Mouse (Mus musculus) kidney, adult 18-20 months (tissue): ENCODE measurements around the gene Atg13.

ENCODE experiments used
- DNase-seq: peaks from one replicate; pipeline ENCODE4 v3.0.0; 2021

Atg13 gene

GRCm38 (mm10) chr2:91689452-91689851, 20.9 kb downstream of the Atg13 start:
- DNase-seq, result no peak

DNA sequence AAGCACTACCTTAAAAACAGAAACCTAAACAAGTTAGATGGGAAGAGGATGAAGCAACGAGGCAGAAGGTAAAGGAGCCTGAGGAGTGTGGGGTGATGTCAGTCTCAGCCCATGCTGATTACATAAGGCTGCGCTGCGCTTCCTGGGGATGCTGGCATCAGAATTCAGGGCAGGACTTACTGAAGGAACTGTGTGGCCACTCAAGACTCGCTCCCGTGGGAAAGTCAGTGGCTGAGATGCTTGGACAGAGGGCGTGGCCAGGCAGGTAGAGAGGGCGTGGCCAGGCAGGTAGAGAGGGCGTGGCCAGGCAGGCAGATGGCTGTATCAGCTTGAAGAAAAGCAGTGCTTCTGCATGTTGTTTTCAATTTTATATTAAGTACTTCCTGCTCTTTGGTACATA, 26.5 kb downstream of the Atg13 start:
- no peak for DNase-seq

GRCm38 (mm10) chr2:91682850-91683249, 27.5 kb downstream of the Atg13 start:
- DNase-seq, result no peak

DNA sequence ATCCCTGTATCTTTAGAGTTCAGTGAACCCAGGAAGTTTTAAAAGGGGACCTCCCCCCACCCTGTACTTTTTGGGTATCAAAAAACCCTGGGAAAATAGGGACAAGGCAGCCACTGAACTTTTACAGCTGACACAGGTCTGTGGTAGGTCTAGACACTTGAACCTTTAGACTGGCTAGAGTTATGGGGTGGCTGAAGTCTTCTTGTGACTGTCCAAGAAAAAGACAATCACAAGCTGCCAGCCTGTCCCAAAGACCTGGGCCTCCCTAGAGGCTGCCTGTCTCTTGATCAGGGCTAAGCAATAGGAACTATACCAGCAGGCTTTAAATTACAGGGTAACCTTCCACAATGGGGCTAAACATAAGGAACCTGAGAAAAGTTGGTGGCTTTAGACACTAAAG, 33.4 kb downstream of the Atg13 start:
- DNase-seq, result no peak

DNA sequence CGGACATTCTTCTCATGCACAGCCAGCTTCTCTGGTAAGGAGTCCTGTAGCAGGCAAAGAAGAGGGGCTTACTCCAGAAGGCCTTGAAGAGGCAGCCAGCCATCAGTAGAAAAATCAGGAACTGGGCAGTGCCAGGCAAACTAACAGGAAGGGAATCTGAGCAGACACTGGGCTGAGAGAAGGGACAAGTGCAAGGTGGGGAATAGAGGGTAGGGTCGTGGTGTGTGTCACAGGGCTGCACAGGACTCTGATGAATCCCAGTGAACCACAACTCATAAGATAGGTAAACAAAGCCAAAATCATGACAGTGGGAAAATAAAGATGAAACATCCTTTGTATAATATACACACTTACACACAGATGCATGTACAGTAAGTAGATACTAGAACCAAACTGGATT, 34.0 kb downstream of the Atg13 start:
- DNase-seq, result no peak

DNA sequence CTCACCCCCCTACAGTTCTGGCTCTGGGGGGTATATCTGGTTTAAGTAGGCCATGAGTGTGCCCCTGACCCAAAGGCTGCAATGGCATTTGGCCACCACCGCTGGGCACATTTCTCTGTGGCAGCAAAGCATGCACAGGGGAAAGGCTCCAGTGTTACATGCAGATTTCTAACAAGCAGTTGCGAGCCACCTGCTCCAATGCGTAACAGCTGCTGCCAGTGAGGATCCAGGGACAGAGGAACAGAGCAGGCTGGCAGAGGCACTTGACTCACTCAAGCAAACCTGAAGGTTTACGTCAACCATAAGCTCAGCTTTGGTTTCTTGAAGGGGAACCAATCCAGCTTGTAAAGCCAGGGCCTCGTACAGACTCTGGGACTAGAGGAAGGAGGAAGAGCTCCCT, 35.5 kb downstream of the Atg13 start:
- no peak for DNase-seq

GRCm38 (mm10) chr2:91673587-91673986, 36.8 kb downstream of the Atg13 start:
- DNase-seq, result no peak

DNA sequence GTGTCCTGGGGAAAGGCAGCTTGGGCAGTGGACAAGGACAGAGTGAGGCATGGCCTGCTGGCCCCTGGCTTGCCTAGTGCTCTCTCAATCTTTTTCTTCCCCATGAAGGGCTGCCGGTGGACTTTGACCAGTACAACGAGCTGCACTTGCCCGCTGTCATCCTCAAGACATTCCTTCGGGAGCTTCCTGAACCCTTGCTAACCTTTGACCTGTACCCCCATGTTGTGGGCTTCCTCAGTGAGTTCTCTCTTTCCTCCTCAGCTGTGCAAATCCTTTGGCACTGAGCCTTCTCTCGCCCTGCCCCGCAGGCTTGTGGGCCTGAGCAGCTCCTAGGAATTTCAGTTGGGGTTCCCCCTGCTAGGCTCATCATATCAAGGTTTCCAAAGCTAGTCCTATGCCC, 40.3 kb downstream of the Atg13 start:
- DNase-seq, result peak; percentile 61

DNA sequence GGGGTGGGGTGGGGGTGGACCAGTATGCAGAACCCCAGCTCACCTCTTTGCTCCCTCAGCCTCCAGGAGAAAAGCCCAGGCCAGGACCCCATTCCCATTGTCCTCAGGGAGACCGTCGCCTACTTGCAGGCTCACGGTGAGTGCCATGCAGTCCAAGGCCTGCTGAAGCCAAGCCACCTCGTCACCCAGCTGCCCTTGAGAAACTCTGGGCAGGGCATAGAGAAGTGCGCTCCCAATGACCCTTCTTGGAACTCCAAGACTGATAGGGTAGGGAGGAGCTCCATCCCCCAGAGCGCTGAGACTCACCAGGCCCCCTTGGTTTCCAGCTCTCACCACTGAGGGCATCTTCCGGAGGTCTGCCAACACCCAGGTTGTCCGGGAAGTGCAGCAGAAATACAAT, 41.0 kb downstream of the Atg13 start:
- DNase-seq, result no peak

DNA sequence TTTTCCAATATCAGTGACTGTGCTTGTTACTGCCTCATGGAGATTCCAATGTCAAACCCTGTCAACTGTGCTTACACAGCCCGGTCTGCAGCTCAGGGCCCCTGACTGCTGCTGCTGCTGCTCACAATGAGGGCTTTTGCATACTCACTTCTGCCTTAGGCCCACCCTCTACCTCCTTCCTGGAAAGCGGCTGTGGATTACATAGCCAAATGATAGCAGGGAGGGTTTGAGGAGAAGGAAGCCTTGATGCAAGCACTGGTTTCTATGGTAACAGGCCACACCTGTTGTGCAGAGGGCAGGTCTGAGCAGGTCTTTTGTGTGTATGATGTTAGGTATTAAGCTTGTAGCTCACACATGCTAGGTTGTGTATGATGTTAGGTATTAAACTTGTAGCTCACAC, 42.6 kb downstream of the Atg13 start:
- no peak for DNase-seq

DNA sequence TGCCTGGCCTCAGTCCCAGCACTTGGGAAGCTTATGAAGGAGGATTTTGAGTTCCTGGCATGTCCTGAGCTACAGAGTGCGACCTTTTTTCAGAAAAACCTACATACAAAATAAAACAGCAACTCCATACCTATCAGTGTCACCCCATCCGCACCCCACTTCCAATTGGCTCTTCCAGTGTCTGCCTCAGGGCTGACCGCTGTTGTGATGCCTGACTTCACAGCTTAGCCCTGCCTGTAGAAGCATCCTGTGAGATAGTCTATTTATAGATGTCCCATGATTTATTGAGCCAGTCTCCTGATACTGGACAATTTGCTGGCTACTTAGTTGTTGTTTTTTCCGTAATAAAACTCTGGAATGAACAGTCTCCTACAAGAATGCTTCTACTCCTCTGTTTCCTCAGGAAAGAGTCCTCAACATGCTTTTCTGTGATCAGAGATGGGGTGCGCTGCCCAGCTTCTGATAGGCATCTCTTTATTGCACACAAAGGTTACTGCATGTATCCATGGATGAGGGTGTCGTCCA, 43.9 kb downstream of the Atg13 start:
- DNase-seq, result no peak

DNA sequence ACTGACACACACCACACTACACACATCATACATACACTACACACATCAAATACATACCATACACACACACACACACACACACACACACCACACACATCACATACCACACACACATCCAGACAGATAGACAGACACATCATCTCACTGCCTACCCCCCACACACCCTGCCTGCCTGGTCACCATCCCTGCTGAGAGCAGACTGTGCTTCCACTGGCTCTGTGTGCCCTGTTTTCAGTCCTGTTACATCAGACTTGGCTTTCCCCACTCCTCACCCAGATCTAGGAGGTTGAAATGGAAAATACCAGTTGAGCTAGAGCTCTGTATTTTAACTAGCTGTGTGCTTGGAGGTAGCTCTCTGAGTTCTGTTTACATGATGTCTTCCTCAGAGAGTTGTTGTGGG, 45.6 kb downstream of the Atg13 start:
- DNase-seq, result no peak

DNA sequence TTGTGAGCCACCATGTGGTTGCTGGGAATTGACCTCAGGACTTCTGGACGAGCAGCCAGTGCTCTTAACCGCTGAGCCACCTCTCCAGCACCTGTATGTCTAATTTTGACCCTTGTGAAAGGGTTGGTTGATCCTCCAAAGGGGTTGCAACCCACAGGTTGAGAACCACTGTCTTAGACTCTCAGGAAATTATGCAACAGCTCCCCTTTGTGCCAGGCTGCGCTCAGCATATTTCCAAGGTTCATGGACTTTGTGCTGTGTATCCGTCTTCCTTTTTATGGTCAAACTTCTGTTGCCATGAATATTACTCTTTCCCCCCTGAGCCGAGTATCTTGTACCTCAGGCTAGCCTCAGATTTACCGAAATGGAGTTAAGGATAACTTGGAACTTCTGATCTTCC, 49.4 kb downstream of the Atg13 start:
- peak; percentile 59 for DNase-seq

- no peak for DNase-seq
Measured at GRCm38 (mm10) chr2:91659657-91660056, 50.7 kb downstream of the Atg13 start.

GRCm38 (mm10) chr2:91656774-91657173, 53.6 kb downstream of the Atg13 start:
- peak; percentile 52 for DNase-seq

GRCm38 (mm10) chr2:91655827-91656226, 54.5 kb downstream of the Atg13 start:
- no peak for DNase-seq

- DNase-seq, result no peak
Measured at GRCm38 (mm10) chr2:91655388-91655787, 55.0 kb downstream of the Atg13 start.

DNA sequence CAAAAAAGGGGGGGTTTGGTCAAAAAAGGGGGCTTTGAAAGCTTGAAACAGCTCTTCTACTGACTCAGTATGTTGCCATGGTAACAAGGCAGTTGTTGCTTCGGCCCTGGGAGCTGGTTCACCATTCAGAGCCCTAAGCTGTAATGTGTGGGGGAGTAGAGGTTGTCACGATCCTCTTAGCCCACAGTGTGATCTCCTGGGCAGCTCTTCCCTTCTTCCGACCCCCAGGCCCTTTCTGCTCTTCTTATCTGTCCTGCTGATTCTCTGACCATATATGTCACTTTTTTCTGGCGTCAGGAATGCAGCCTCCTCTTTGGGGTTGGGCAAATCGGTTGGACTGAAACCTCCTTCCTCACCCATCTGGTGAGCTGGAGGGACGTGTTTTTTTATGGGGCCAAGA, 57.5 kb downstream of the Atg13 start:
- no peak for DNase-seq

GRCm38 (mm10) chr2:91651458-91652258, 58.7 kb downstream of the Atg13 start:
- peak; percentile 38 for DNase-seq

GRCm38 (mm10) chr2:91650360-91650995, 59.9 kb downstream of the Atg13 start:
- DNase-seq, result no peak

- peak; percentile 98 for DNase-seq
Measured at GRCm38 (mm10) chr2:91649553-91650359, 60.6 kb downstream of the Atg13 start, which contains the start of the genes Zfp408 and Arhgap1. TSS of gene Zfp408 (minus strand) at chr2:91649791. TSS of gene Arhgap1 (plus strand) at chr2:91649860.

- DNase-seq, result no peak
Measured at GRCm38 (mm10) chr2:91649152-91649551, 61.2 kb downstream of the Atg13 start.

GRCm38 (mm10) chr2:91646733-91647132, 63.6 kb downstream of the Atg13 start:
- DNase-seq, result peak; percentile 72
